Mouse (Mus musculus) cerebellum, adult 2 months (tissue): ENCODE measurements around the gene Galnt17. TPM values are rescaled to one million over a fixed set of nuclear protein-coding genes. Genes with fewer than 3 reads are reported as not detected.

Source experiments
- DNase-seq, 2 experiments: peaks; one replicate each; pipeline ENCODE4 v3.0.0; 2021
- H3K27ac ChIP-seq: fragments of 200-500 bp; 2 replicates; pipeline ENCODE4 v1.5.1; 2012; ENCODE audit warnings: low read length, control low read depth, inconsistent platforms; ENCODE audit not compliant: insufficient read depth
- H3K27me3 ChIP-seq: fragments of 200-500 bp; 2 replicates; pipeline ENCODE4 v1.6.1; 2012; ENCODE audit warnings: inconsistent platforms, mild to moderate bottlenecking, low read length, moderate library complexity; ENCODE audit not compliant: control insufficient read depth, insufficient read depth
- H3K4me1 ChIP-seq: fragments of 200-500 bp; 2 replicates; pipeline ENCODE4 v1.6.1; 2011; ENCODE audit warnings: low read length; ENCODE audit not compliant: control insufficient read depth, insufficient read depth
- H3K4me3 ChIP-seq: fragments of 200-500 bp; replicated peaks from 2 replicates; pipeline ENCODE3; 2011; ENCODE audit warnings: mild to moderate bottlenecking, low read depth, low read length, control low read depth; ENCODE audit not compliant: insufficient read depth
- CTCF ChIP-seq: fragments of 200-500 bp; IDR thresholded peaks from 2 replicates; pipeline ENCODE4 v1.5.1; 2011; ENCODE audit warnings: low read depth, mild to moderate bottlenecking, control low read depth, low read length, moderate library complexity, borderline replicate concordance; ENCODE audit not compliant: insufficient read depth
- POLR2A ChIP-seq: fragments of 200-500 bp; IDR thresholded peaks from 2 replicates; pipeline ENCODE4 v1.6.1; 2011; ENCODE audit warnings: low read length, control low read depth, borderline replicate concordance; ENCODE audit not compliant: insufficient read depth
- WGBS: fragments of 180-500 bp; shearing (Covaris S2); methylation state at CpG from one replicate; pipeline ENCODE4 v1.1.7; 2018; 5-methylcytosine and 5-hydroxymethylcytosine counted together
- polyA plus RNA-seq: library from polyadenylated mRNA; depleted of rRNA; stranded (reverse); fragments of >200 nt; gene quantifications from 2 replicates; pipeline ENCODE4 v1.2.3, GENCODE M21; 2012

Galnt17 gene
- polyA plus RNA-seq, 1 experiment, result 22.2 TPM

DNA sequence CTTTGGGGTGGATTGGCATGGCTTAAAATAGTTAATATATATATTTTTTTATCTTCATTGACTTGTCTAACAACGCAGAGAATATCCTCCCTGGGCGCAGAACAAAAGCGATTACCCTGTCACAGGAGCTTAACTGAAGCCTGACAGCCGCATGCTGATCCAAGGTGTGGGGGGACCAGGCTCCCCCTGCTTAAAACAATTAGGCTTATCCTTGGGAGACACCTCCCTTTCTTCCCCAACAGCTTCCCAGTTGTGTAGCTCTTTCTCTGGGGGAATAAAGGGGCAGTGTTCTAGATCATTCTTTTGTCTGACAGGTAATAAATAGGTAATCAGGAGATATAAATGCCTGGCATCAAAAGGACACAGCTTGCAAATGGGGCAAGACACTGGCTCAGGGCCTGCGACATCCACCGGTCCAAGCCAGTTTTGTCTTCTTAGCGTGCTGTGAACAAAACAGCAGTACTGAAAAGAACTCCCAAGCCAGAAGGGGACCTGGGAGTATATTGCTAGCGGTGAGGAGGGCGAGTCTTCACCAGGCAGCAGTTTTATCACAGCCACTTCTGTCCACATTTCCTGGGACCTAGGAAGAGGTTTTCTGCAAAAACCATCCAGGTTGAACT is 288.8 kb downstream of the Galnt17 start:
- Histone ChIP-seq H3K4me1 (peaks cover 5% of the 10 kb centered on the region), H3K4me3 (no peak overlapping the region), H3K27ac (no peak overlapping the region), H3K27me3 (no peaks in the 10 kb centered on the region)
- TF ChIP-seq POLR2A, result no peak
- TF ChIP-seq CTCF, result no peak
- 54% methylated on average over 9 of the region's 9 CpGs for WGBS
- DNase-seq, result no peak

DNA sequence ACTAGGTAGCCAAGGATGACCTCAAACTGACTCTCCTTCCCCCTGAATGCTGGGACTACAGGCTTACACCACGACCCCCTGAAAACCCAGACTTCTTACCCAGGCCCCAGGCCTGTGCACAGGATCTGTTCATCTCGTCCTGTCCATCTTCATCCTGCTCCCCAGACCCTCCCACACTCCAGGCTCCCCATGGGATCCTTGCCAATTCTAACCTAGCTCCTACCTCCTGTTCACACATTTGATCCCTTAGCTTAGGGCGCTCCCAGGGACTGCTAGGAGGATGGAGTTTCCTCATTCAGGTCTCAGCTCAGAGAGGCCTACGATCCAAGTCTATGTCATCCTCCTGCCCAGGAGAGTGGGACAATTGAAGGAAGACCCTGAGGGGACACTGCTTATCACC is 292.2 kb downstream of the Galnt17 start:
- DNase-seq, result no peak
- no peaks in the 10 kb centered on the region for H3K27me3 ChIP-seq
- H3K4me1 ChIP-seq, result peaks cover 3% of the 10 kb centered on the region
- 88% methylated on average over 4 of the region's 4 CpGs for WGBS
- TF ChIP-seq CTCF, result no peak
- TF ChIP-seq POLR2A, result no peak
- no peak overlapping the region for H3K4me3 ChIP-seq
- H3K27ac ChIP-seq, result no peak overlapping the region

DNA sequence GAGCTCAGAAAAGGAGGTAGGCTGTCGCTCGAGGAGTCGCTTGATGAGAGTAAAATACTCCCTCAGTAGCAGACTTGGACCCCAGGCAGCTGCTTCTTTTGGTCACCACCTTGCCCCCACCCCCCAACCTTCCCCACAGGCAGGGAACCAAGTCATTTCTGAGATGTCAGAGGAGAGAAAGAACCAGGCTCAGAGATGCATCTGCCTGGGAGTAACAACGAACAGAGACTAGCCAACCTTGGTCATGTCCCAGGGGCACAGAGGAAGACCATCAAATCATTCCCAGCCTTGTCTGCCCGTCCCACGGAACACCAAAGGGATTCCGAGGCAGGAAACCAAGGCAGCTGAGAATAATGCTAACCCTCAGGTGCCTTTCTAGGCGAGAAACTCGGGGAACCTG is 293.0 kb downstream of the Galnt17 start:
- Histone ChIP-seq H3K27ac (no peak overlapping the region), H3K4me1 (peaks cover 3% of the 10 kb centered on the region), H3K27me3 (no peaks in the 10 kb centered on the region), H3K4me3 (no peak overlapping the region)
- WGBS, result 89% methylated on average over 9 of the region's 9 CpGs
- no peak for DNase-seq
- TF ChIP-seq CTCF (no peak), POLR2A (no peak)

DNA sequence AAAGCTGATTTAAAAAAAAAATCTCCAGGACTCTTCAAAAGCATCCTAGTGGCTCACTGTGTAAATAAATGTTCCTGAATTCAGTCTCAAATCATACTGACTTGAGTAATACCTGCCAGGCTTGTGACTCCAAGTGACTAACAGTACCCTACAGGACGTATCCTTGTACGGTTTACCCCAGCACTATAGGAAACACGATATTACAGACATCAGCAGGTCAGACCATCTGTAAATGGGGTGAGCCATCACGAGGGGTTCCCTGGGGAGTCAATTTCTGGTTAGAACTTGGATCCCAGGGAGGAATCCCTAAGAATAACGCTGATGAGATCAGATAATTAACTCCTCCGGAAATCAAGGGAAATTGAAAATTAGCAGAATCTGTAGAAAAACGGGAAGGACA is 294.5 kb downstream of the Galnt17 start:
- Histone ChIP-seq H3K4me1 (no peaks in the 10 kb centered on the region), H3K27ac (no peak overlapping the region), H3K4me3 (no peak overlapping the region), H3K27me3 (no peaks in the 10 kb centered on the region)
- DNase-seq, result no peak
- TF ChIP-seq POLR2A (no peak), CTCF (no peak)
- 71% methylated on average over 7 of the region's 7 CpGs for WGBS

DNA sequence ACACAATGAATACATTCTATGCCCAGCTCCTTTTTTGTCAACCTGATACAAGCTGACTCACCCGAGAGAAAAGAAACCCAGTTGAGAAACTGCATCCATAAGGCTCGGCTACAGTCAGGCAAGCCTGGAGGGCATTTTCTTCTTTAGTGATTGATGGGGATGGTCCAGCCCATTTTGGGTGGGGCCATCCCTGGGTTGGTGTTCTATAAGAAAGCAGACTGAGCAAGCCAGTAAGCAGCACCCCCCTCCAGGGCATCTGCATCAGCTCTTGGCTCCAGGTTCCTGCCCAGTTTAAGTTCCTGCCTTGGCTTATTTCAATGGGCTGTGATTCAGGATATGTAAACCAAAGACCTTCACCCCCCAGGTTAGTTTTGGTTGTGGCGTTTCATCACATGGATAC is 295.2 kb downstream of the Galnt17 start:
- H3K4me3 ChIP-seq, result no peak overlapping the region
- WGBS, result 95% methylated on average over 3 of the region's 3 CpGs
- H3K27ac ChIP-seq, result no peak overlapping the region

DNA sequence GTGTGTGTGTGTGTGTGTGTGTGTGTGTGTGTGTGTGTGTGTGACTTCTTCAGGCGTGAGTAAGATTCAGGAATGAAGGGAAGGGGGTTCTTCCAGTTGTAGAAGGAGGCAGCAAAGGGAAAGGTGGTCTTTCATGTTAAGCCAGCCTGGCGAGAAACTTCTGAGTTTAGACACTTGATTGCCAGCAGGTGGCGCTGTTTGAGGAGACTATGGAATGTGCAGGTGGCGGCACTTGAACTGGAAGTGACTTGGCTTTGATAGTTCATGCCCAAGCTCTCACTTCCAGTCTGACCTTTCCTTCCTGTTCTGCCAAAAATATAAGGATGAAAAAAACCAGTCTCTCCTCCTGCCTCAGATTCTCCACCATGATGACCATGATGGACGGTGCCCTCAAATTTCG is 298.8 kb downstream of the Galnt17 start:
- TF ChIP-seq POLR2A (no peak), CTCF (peak; percentile 45; the same call in 1 of the 2 replicates)
- 84% methylated on average over 6 of the region's 6 CpGs for WGBS
- peaks cover 8% of the 10 kb centered on the region; the same call in 1 of the 2 replicates for H3K4me1 ChIP-seq
- DNase-seq, result peak; percentile 15 to 32
- no peaks in the 10 kb centered on the region for H3K27me3 ChIP-seq
- H3K27ac ChIP-seq, result no peak overlapping the region
- no peak overlapping the region for H3K4me3 ChIP-seq

More for the DNA sequence above, 295.2 kb downstream of the Galnt17 start:
- Histone ChIP-seq H3K27me3 (no peaks in the 10 kb centered on the region), H3K4me1 (no peaks in the 10 kb centered on the region)
- TF ChIP-seq CTCF, result no peak
- TF ChIP-seq POLR2A, result no peak
- DNase-seq, result no peak

DNA sequence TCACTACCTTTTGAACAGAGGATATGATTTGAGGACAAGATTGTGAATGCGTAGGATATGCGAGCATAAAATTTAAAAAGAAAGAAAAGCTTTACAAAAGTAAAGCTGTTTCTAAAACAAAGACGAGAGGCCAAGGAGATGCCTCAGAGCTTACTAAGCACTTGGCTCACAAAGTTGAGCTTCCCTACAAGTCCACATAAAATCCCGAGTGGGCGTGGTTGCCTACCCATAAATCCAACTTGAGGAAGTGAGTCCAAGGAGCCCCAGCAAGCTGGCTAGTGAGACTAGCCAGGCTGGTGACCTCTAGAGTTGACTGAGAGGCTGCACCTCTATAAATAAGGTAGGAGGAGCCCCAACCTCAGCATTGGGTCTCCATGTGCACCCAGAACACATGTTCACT is 299.8 kb downstream of the Galnt17 start:
- no peaks in the 10 kb centered on the region for H3K27me3 ChIP-seq

DNA sequence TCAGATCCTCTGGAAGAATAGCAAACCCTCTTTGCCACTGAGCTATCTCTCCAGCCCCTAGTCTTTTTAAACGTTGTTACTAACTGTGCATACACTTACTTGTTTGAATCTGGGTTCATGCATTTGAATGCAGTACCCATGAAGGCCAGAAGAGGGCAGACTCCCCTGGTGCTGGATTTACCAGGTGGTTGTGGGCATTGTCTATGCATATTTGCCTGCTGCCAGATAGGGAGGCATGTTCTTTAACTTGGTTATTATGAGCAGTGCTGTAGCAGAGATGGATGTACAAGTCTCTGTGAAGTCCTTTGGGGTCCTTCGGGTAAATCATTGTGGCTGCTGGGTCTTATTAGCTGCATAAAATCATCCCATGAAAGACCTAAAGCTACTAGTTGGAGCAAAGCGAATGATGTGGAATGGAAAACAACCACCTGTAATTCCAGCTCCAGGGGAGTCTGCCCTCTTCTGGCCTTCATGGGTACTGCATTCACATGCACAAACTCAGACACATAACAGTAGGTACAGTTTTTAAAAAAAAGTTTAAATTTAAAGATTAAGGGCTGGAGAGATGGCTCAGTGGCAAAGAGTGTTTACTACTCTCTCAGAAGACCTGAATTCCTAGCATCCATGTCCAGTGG is 300.3 kb downstream of the Galnt17 start:
- Histone ChIP-seq H3K27ac (no peak overlapping the region), H3K4me3 (no peak overlapping the region), H3K4me1 (peaks cover 8% of the 10 kb centered on the region; the same call in 1 of the 2 replicates), H3K27me3 (no peaks in the 10 kb centered on the region)
- TF ChIP-seq POLR2A, result no peak
- peak; percentile 64 for TF ChIP-seq CTCF
- WGBS, result 56% methylated on average over 3 of the region's 3 CpGs
- DNase-seq, result peak; percentile 43 to 64

More for the DNA sequence above, 299.8 kb downstream of the Galnt17 start:
- Histone ChIP-seq H3K4me1 (peaks cover 8% of the 10 kb centered on the region; the same call in 1 of the 2 replicates), H3K4me3 (no peak overlapping the region), H3K27ac (no peak overlapping the region)
- no peak for TF ChIP-seq POLR2A
- no peak for TF ChIP-seq CTCF
- 95% methylated on average over 5 of the region's 5 CpGs for whole genome bisulfite sequencing
- no peak for DNase-seq
